Mouse (Mus musculus) lung, embryonic 16.5 days (tissue): ENCODE results near the gene Tmem37. TPM values are rescaled to one million over a fixed set of nuclear protein-coding genes. Genes with fewer than 3 reads are reported as not detected.
A peak's percentile ranks its signal among the peaks of the same experiment; 100 is the strongest.

Experiments
- ATAC-seq: fragments of 200-750 bp; cut with Nextera tagmentation; 2 replicates; pipeline ENCODE4 v1.8.0; 2017; ENCODE audit warnings: low read depth, mild to moderate bottlenecking, moderate library complexity
- H3K27ac ChIP-seq: fragments of 300-500 bp; sonication (generic); 2 replicates; pipeline ENCODE4 v1.5.1; 2014; ENCODE audit warnings: mild to moderate bottlenecking, control low read depth, low read length
- H3K27me3 ChIP-seq: fragments of 300-500 bp; sonication (generic); 2 replicates; pipeline ENCODE4 v1.6.1; 2014; ENCODE audit warnings: low read depth, low read length, mixed read lengths; ENCODE audit not compliant: control insufficient read depth, insufficient read depth
- H3K36me3 ChIP-seq: fragments of 300-500 bp; sonication (generic); 2 replicates; pipeline ENCODE4 v1.6.1; 2014; ENCODE audit warnings: low read length; ENCODE audit not compliant: control insufficient read depth, insufficient read depth
- H3K4me1 ChIP-seq: fragments of 300-500 bp; sonication (generic); replicated peaks from 2 replicates; pipeline ENCODE4 v1.6.1; 2014; ENCODE audit warnings: low read length, mixed read lengths; ENCODE audit not compliant: control insufficient read depth, insufficient read depth
- H3K4me2 ChIP-seq: fragments of 300-500 bp; sonication (generic); 2 replicates; pipeline ENCODE4 v1.6.1; 2014; ENCODE audit warnings: low read depth, low read length, control low read depth
- H3K4me3 ChIP-seq: fragments of 300-500 bp; sonication (generic); 2 replicates; pipeline ENCODE4 v1.5.1; 2014; ENCODE audit warnings: mild to moderate bottlenecking, low read length, control low read depth
- H3K9ac ChIP-seq: fragments of 300-500 bp; sonication (generic); 2 replicates; pipeline ENCODE4 v1.6.1; 2014; ENCODE audit warnings: low read length, control low read depth
- H3K9me3 ChIP-seq: fragments of 300-500 bp; sonication (generic); 2 replicates; pipeline ENCODE4 v1.6.1; 2016; ENCODE audit warnings: low read length; ENCODE audit not compliant: control insufficient read depth
- WGBS: fragments of 180-500 bp; shearing (Covaris S2); extraction: QIAGEN DNeasy Blood & Tissue Kit; methylation state at CpG from one replicate; pipeline ENCODE4 v1.1.7; 2014; 5-methylcytosine and 5-hydroxymethylcytosine counted together
- polyA plus RNA-seq: library from polyadenylated mRNA; unstranded; fragments of >200 nt; fragmentation: Nextera tagmentation; extraction: Ambion mirVana; gene quantifications from 2 replicates; pipeline ENCODE4 v1.2.1, GENCODE M21; 2015

The Tmem37 gene
- polyA plus RNA-seq, 1 experiment from 2014 or later: 11.4 TPM

DNA sequence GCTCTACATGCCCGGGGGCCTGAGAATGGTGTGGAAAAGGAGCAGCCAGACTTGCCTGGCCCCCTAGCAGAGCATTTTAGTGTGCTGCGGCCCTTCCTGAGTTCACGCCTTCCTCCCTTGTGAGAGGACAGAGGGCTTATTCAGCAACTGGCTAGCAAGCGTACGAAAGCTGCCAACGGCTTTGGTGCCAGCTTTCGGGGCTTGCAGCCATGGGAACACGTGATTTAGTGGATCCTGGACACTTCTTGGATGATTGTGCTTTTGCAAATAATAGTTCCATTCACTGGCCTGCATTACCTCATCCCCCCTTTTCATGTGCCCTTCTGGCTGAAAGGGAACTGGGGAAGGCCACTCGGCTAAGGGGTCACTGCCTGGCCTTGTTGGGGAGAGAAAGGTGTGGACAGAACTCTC, 41.8 kb upstream of the Tmem37 start:
- Histone ChIP-seq H3K9me3 (peaks cover 3% of the 10 kb centered on the region), H3K4me2 (no peak overlapping the region), H3K4me3 (no peak overlapping the region), H3K27me3 (no peaks in the 10 kb centered on the region), H3K36me3 (peaks cover 37% of the 10 kb centered on the region), H3K4me1 (peaks cover 15% of the 10 kb centered on the region), H3K27ac (no peak overlapping the region), H3K9ac (no peak overlapping the region)
- WGBS: 86% methylated on average over 9 of the region's 9 CpGs
- ATAC-seq: no peak

DNA sequence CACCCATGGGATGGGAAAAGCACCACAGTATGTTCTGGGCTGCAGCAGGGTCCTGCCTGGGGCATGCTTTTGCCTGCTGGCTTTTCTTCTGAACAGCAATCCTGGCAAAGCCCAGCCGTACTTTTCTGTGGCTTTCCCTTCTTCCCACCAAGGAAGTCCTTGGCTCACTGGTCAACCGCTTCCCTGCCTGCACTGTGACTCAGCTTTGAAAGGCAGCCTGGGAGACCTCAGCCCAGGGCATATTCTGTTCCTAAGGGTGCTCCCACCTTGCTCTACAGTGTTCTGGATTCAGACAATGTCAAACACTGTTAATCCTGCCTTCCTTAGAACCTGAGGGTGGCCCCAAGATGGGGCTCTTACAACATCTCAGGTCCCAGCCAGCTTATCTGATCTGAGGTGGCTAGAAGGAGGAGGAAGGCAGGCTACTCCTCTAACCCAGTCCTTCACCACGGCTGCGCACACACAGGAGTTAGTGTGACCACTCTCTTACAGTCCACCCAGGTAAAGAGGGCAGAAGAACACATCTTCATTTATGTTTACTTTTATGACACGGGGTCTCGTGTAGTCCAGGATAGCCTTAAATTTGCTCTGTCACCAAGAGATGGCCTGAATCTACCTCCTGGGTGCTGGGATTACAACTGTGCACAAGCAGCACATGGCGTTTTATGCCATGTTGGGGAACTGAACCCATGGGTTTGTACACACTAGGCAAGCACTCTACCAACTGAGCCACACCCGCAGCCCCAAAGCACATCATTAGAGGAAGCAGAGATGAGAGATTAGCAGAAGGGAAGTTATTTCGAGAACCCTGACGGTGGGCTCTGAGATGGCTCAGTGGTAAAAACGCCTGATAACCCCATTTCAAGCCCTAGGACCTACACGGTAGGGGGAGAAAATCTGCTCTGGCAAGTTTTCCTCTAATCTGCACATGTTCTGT, 38.6 kb upstream of the Tmem37 start:
- H3K4me3 ChIP-seq: no peak overlapping the region
- H3K27me3 ChIP-seq: no peaks in the 10 kb centered on the region; the same call in 1 of the 2 replicates
- H3K36me3 ChIP-seq: peaks cover 35% of the 10 kb centered on the region
- peaks cover 3% of the 10 kb centered on the region for H3K9me3 ChIP-seq
- no peak overlapping the region for H3K4me2 ChIP-seq
- no peak overlapping the region for H3K27ac ChIP-seq
- no peak overlapping the region for H3K9ac ChIP-seq
- H3K4me1 ChIP-seq: no peaks in the 10 kb centered on the region
- WGBS: 81% methylated on average over 12 of the region's 12 CpGs
- ATAC-seq: no peak

DNA sequence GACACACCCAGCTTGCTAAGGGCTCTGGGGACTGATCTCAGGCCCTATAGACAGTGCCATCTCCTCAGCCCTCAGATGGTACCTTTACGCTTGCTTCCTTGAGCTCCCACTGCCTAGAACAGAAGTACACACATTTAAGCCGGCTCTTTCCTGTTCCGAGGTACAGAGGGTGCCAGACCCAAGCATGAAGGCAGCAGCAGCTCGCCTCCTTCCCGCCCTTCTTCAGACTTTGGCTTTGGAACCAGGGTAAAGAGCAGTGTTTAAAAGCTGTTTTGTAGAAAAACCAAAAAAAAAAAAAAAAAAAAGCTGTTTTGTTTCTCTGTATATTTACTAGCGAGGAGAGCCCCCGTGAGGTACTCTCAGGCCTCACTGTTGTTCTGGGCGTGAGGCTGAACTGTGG, 37.9 kb upstream of the Tmem37 start:
- 91% methylated on average over 8 of the region's 8 CpGs for WGBS
- H3K9me3 ChIP-seq: peaks cover 3% of the 10 kb centered on the region

DNA sequence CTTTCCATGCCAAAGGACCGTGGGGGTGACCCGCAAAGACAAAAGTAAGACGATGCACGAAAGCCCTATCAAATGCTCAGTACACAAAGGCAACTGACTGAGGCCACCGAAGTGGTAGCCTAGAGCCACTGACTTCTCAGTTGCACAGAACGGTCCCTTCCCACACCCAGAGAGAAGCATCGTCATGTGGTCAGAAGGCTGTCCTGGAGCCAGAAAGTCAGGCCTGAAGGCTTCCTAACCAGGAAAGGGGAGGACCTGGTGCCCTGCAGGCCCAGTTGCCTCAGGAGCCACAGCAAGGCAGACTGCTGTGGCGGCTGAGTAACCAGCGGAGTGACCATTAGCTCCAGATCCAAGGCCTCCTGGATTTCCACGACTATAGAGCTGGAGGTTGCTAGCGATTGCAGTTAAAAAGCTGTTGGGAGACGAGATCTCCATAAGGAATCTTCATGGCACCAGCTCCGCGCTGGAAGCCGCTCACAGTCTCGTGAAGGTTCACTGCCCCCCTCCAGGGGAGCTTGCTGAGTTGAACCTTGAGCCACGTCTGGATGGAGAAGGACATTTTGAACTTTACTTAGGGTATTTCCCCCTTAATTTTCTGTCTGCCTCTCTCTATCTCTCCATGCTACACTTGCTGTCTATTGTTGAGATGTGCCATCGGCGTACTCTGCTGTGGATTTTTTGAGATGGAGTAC, 36.0 kb upstream of the Tmem37 start:
- Histone ChIP-seq H3K27ac (no peak overlapping the region), H3K4me2 (no peak overlapping the region), H3K9me3 (peaks cover 3% of the 10 kb centered on the region), H3K36me3 (peaks cover 23% of the 10 kb centered on the region), H3K4me3 (no peak overlapping the region), H3K4me1 (peaks cover 2% of the 10 kb centered on the region; the same call in 1 of the 2 replicates), H3K27me3 (no peaks in the 10 kb centered on the region; the same call in 1 of the 2 replicates), H3K9ac (no peak overlapping the region)
- no peak for ATAC-seq
- WGBS: 86% methylated on average over 19 of the region's 19 CpGs

More for the DNA sequence above, 37.9 kb upstream of the Tmem37 start:
- no peak overlapping the region for H3K4me2 ChIP-seq
- peaks cover 35% of the 10 kb centered on the region for H3K36me3 ChIP-seq
- H3K4me3 ChIP-seq: no peak overlapping the region
- H3K9ac ChIP-seq: no peak overlapping the region
- H3K27me3 ChIP-seq: no peaks in the 10 kb centered on the region; the same call in 1 of the 2 replicates
- ATAC-seq: no peak
- H3K4me1 ChIP-seq: no peaks in the 10 kb centered on the region
- no peak overlapping the region for H3K27ac ChIP-seq

DNA sequence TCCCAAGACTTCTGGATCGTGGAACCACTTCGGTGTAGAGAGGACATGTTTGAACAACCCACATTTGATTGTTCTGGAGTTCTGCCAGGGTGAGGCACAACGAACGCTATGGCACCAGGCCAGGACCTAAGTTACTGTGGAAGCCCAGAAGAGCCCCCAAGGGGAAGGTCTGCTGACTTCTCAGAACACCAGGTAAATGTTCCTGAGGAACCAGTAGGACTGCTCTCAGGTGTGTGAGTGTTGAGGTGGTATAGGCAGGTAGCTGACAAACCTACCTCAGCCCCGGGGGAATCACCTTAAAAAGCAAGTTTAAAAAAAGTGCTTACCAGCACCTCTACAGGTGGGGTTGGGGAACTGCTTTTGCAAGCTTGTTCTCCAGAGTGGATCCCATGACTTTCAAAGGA, 31.7 kb upstream of the Tmem37 start:
- ATAC-seq: peak; percentile 97
- no peak overlapping the region for H3K4me2 ChIP-seq
- WGBS: 30% methylated on average over 5 of the region's 5 CpGs

DNA sequence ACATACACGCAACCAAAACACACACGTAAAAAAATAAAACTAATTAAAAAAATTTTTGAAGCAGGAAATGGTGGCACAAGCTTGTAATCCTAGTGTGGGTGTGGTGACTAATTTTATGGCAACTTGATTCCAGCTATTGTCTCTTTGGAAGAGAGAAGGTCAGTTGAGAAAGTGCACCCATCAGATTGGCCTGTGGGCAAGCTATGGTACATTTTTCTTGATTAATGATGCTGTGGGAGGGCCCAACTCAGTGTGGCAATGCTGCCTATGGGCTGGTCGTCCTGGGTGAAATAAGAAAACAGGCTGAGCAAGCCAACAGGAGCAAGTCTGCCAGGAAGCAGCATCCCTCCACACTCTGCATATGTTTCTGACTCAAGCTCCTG, 27.3 kb upstream of the Tmem37 start:
- H3K4me1 ChIP-seq: peaks cover 2% of the 10 kb centered on the region; the same call in 1 of the 2 replicates
- H3K9ac ChIP-seq: no peak overlapping the region
- no peaks in the 10 kb centered on the region for H3K9me3 ChIP-seq
- H3K27me3 ChIP-seq: peaks cover 9% of the 10 kb centered on the region
- ATAC-seq: no peak
- no peak overlapping the region for H3K4me3 ChIP-seq
- no peak overlapping the region for H3K4me2 ChIP-seq
- whole genome bisulfite sequencing: 79% methylated on average over 3 of the region's 3 CpGs
- H3K27ac ChIP-seq: no peak overlapping the region
- H3K36me3 ChIP-seq: no peaks in the 10 kb centered on the region

More for the DNA sequence above, 31.7 kb upstream of the Tmem37 start:
- no peaks in the 10 kb centered on the region for H3K36me3 ChIP-seq
- no peaks in the 10 kb centered on the region for H3K9me3 ChIP-seq
- no peak overlapping the region for H3K27ac ChIP-seq
- peaks cover 2% of the 10 kb centered on the region; the same call in 1 of the 2 replicates for H3K4me1 ChIP-seq
- H3K9ac ChIP-seq: no peak overlapping the region
- peaks cover 9% of the 10 kb centered on the region for H3K27me3 ChIP-seq
- no peak overlapping the region for H3K4me3 ChIP-seq

DNA sequence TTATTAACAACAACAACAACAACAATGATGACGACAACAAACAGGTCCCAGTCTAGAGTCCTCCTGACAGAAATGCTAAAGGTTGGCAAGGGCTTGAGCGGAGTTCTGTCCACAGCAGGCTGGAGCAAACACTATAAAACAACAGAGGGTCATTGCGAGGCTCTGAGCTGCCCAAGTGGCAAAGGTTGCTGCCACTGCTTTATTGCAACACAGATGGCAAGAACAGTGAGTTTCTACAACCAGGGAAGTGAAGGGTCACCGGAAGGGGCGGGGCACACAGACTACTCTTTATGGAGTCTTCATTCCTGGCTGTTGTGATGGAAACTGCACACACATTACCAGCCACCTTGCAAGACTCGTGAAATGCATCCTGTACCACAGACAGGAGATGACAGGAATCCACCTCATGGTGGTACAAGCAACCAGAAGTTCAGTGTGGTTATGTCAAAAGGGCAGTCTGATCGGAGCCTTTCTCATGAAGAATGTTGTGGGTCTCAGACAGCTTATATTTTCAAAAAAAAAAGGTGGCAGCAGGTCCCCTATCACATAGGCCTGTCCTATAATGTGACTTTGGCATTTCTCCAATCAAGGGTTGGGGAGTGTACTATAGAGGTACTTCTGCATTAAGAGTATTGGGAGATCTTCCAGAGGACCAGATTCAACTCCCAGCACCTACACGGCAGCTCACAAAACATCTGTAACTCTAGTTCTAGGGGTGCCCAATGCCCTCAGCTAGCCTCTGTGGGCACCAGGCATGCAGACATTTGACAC, 26.8 kb upstream of the Tmem37 start:
- WGBS: 74% methylated on average over 8 of the region's 8 CpGs
- no peaks in the 10 kb centered on the region; the same call in 1 of the 2 replicates for H3K4me1 ChIP-seq
- H3K4me2 ChIP-seq: no peak overlapping the region
- no peak for ATAC-seq
- no peaks in the 10 kb centered on the region for H3K36me3 ChIP-seq
- H3K27me3 ChIP-seq: peaks cover 9% of the 10 kb centered on the region
- H3K4me3 ChIP-seq: no peak overlapping the region
- H3K27ac ChIP-seq: no peak overlapping the region
- H3K9me3 ChIP-seq: no peaks in the 10 kb centered on the region
- no peak overlapping the region for H3K9ac ChIP-seq

DNA sequence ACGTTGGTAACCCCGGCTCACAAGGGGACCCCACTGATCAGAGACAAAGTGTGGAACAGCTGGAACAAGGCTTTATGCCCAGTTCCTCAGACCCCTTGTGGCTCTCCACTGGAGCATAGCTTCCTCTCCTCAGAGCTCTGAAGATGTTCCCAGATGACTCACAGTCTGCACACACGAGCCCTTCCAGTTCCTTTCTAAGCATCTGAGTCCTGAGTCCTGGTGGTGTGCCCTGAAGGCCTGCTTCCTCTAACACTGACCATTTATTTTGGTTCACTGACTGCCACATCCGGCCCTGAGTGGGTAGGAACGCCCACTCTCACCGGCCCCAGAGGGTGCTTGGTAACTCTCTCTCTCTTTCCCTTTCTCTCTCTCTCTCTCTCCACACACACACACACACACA, 25.6 kb upstream of the Tmem37 start:
- Histone ChIP-seq H3K9me3 (no peaks in the 10 kb centered on the region), H3K36me3 (no peaks in the 10 kb centered on the region), H3K27ac (no peak overlapping the region), H3K27me3 (peaks cover 9% of the 10 kb centered on the region), H3K4me2 (no peak overlapping the region), H3K4me3 (no peak overlapping the region), H3K9ac (no peak overlapping the region), H3K4me1 (no peaks in the 10 kb centered on the region)
- 50% methylated on average over 6 of the region's 6 CpGs for WGBS
- ATAC-seq: peak; percentile 63; the same call in 1 of the 2 replicates
